Mouse (Mus musculus): Measurements from ENCODE around the gene Uggt2.

Uggt2 gene

GRCm38 (mm10) chr14:119098851-119099569 is at the start of gene Uggt2:
Gene Uggt2, minus strand, starts transcription at chr14:119099430.
- DNase-seq (ENCODE audit: low spot score in 2 of 2) = peak; percentile 86 to 87

GRCm38 (mm10) chr14:119139381-119139950 is 40.2 kb upstream of the Uggt2 start:
- DNase-seq (ENCODE audit: low spot score in 2 of 2) = no peak

- no peak for DNase-seq (ENCODE audit: low spot score in 2 of 2)
Measured at GRCm38 (mm10) chr14:119138786-119139100, 39.5 kb upstream of the Uggt2 start.

GRCm38 (mm10) chr14:119137906-119138785 is 38.9 kb upstream of the Uggt2 start, which contains the start of gene Hs6st3:
Gene Hs6st3, plus strand, starts transcription at chr14:119138341.
- no peak for DNase-seq (ENCODE audit: low spot score in 2 of 2)

- peak; percentile 89 to 91 for DNase-seq (ENCODE audit: low spot score in 2 of 2)
Measured at GRCm38 (mm10) chr14:119137512-119137905, 38.3 kb upstream of the Uggt2 start.

GRCm38 (mm10) chr14:119127330-119127729 is 28.1 kb upstream of the Uggt2 start:
- no peak for DNase-seq (ENCODE audit: low spot score in 2 of 2)

- DNase-seq (ENCODE audit: low spot score in 2 of 2) = no peak
Measured at GRCm38 (mm10) chr14:119125840-119126239, 26.6 kb upstream of the Uggt2 start.

- no peak for DNase-seq (ENCODE audit: low spot score in 2 of 2)
Measured at GRCm38 (mm10) chr14:119124061-119124460, 24.8 kb upstream of the Uggt2 start.

- no peak for DNase-seq (ENCODE audit: low spot score in 2 of 2)
Measured at GRCm38 (mm10) chr14:119123582-119123981, 24.4 kb upstream of the Uggt2 start.

GRCm38 (mm10) chr14:119112558-119112957 is 13.3 kb upstream of the Uggt2 start:
- no peak for DNase-seq (ENCODE audit: low spot score in 2 of 2)

GRCm38 (mm10) chr14:119109776-119110218 is 10.6 kb upstream of the Uggt2 start:
- DNase-seq (ENCODE audit: low spot score in 2 of 2) = no peak

- no peak for DNase-seq (ENCODE audit: low spot score in 2 of 2)
Measured at GRCm38 (mm10) chr14:119108776-119109301, 9.6 kb upstream of the Uggt2 start.

- no peak for DNase-seq (ENCODE audit: low spot score in 2 of 2)
Measured at GRCm38 (mm10) chr14:119107591-119107990, 8.4 kb upstream of the Uggt2 start.

- no peak for DNase-seq (ENCODE audit: low spot score in 2 of 2)
Measured at GRCm38 (mm10) chr14:119099570-119099891, 301 bp upstream of the Uggt2 start.

GRCm38 (mm10) chr14:119061811-119062210 is 37.4 kb downstream of the Uggt2 start:
- no peak for DNase-seq (ENCODE audit: low spot score in 2 of 2)

GRCm38 (mm10) chr14:119060682-119061081 is 38.5 kb downstream of the Uggt2 start:
- DNase-seq (ENCODE audit: low spot score in 2 of 2) = no peak

- no peak for DNase-seq (ENCODE audit: low spot score in 2 of 2)
Measured at GRCm38 (mm10) chr14:119057014-119057413, 42.2 kb downstream of the Uggt2 start.

- DNase-seq (ENCODE audit: low spot score in 2 of 2) = no peak
Measured at GRCm38 (mm10) chr14:119052969-119053368, 46.3 kb downstream of the Uggt2 start.

- no peak for DNase-seq (ENCODE audit: low spot score in 2 of 2)
Measured at GRCm38 (mm10) chr14:119052361-119052760, 46.9 kb downstream of the Uggt2 start.

GRCm38 (mm10) chr14:119043765-119044164 is 55.5 kb downstream of the Uggt2 start:
- no peak for DNase-seq (ENCODE audit: low spot score in 2 of 2)

GRCm38 (mm10) chr14:119040253-119040652 is 59.0 kb downstream of the Uggt2 start:
- DNase-seq (ENCODE audit: low spot score in 2 of 2) = peak in 1 of 2 experiments; percentile 55

GRCm38 (mm10) chr14:119037755-119038154 is 61.5 kb downstream of the Uggt2 start:
- no peak for DNase-seq (ENCODE audit: low spot score in 2 of 2)
